Mouse (Mus musculus) limb, embryonic 14.5 days (tissue): Measurements from ENCODE around the gene Kitl. TPM values are rescaled to one million over a fixed set of nuclear protein-coding genes. Genes with fewer than 3 reads are reported as not detected.

Experiments used
- ATAC-seq: fragments of 200-750 bp; cut with Nextera tagmentation; 2 replicates; pipeline ENCODE4 v1.8.0; 2017; ENCODE audit warnings: low read depth, moderate number of reproducible peaks, moderate TSS enrichment; ENCODE audit not compliant: low FRiP score
- DNase-seq: peaks from one replicate; pipeline ENCODE4 v3.0.0-alpha.2; 2015; ENCODE audit warnings: low spot score
- H3K27ac ChIP-seq: fragments of 300-500 bp; sonication (generic); replicated peaks from 2 replicates; pipeline ENCODE4 v1.5.1; 2014; ENCODE audit warnings: low read depth, mild to moderate bottlenecking, low read length, moderate library complexity, mixed read lengths
- H3K27me3 ChIP-seq: fragments of 300-500 bp; sonication (generic); 2 replicates; pipeline ENCODE4 v1.6.1; 2014; ENCODE audit warnings: low read length, mixed read lengths; ENCODE audit not compliant: control insufficient read depth, insufficient read depth
- H3K36me3 ChIP-seq: fragments of 300-500 bp; sonication (generic); 2 replicates; pipeline ENCODE4 v1.6.1; 2014; ENCODE audit warnings: mild to moderate bottlenecking, low read length, moderate library complexity, mixed read lengths; ENCODE audit not compliant: control insufficient read depth, insufficient read depth
- H3K4me1 ChIP-seq: fragments of 300-500 bp; sonication (generic); 2 replicates; pipeline ENCODE4 v1.6.1; 2014; ENCODE audit warnings: antibody characterized with exemption, low read length, mixed read lengths; ENCODE audit not compliant: control insufficient read depth, insufficient read depth
- H3K4me2 ChIP-seq: fragments of 300-500 bp; sonication (generic); replicated peaks from 2 replicates; pipeline ENCODE4 v1.6.1; 2014; ENCODE audit warnings: low read depth, mild to moderate bottlenecking, low read length, moderate library complexity; ENCODE audit not compliant: severe bottlenecking
- H3K4me3 ChIP-seq: fragments of 300-500 bp; sonication (generic); replicated peaks from 2 replicates; pipeline ENCODE4 v1.5.1; 2014; ENCODE audit warnings: low read length
- H3K9ac ChIP-seq: fragments of 300-500 bp; sonication (generic); 2 replicates; pipeline ENCODE4 v1.6.1; 2014; ENCODE audit warnings: mild to moderate bottlenecking, low read depth, low read length, moderate library complexity; ENCODE audit not compliant: severe bottlenecking
- H3K9me3 ChIP-seq: fragments of 300-500 bp; sonication (generic); 2 replicates; pipeline ENCODE4 v1.6.1; 2016; ENCODE audit warnings: low read length; ENCODE audit not compliant: control insufficient read depth
- POLR2A ChIP-seq: fragments of 200-500 bp; IDR thresholded peaks from 2 replicates; pipeline ENCODE4 v1.8.0; 2012; ENCODE audit warnings: inconsistent platforms, mild to moderate bottlenecking, moderate library complexity, borderline replicate concordance; ENCODE audit not compliant: insufficient read depth, insufficient read length; ENCODE audit errors: extremely low read depth
- WGBS: fragments of 180-500 bp; shearing (Covaris S2); extraction: QIAGEN DNeasy Blood & Tissue Kit; methylation state at CpG from one replicate; pipeline ENCODE4 v1.1.7; 2014; 5-methylcytosine and 5-hydroxymethylcytosine counted together
- polyA plus RNA-seq, 2 experiments: library from polyadenylated mRNA; depleted of rRNA in 1 of 2; stranded (reverse) in 1 of 2; unstranded in 1 of 2; fragments of >200 nt; fragmentation: Nextera tagmentation in 1 of 2; extraction: Ambion mirVana in 1 of 2; gene quantifications; 2 replicates each; pipeline versions ENCODE4 v1.2.1 to v1.2.3; 2012 to 2014

The Kitl gene
- polyA plus RNA-seq, 2 experiments: 16.3 to 38.4 TPM

DNA sequence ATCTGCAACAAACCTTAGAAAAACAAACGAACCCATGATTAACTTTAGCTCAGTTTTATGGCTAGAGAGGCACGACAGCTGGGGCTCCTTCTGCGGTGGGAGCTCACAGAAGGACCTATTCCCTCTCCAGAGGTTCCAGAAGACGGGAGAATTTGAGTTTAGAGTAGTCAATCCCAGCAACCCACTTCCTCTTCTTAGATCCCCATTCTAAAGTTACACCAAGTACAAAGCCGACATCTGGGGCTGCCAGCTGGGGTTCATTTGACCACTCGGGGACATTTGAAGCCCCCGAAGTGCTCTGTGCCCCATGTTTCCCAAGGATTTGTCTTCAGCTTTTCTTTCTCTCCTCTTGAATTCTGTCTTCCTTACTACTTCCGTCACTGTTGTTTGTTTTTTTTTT is 28.7 kb upstream of the Kitl start:
- Histone ChIP-seq H3K9ac (no peak overlapping the region), H3K4me3 (no peak overlapping the region), H3K36me3 (no peaks in the 10 kb centered on the region), H3K4me2 (0 out of 2 replicates have a peak overlapping the region, but pooled peaks have one; percentile 6), H3K9me3 (no peaks in the 10 kb centered on the region), H3K4me1 (no peaks in the 10 kb centered on the region), H3K27ac (no peak overlapping the region), H3K27me3 (no peaks in the 10 kb centered on the region)
- no peak for DNase-seq
- no peak for ATAC-seq
- no peak for TF ChIP-seq POLR2A
- WGBS: 27% methylated on average over 8 of the region's 8 CpGs

GRCm38 (mm10) chr10:99989758-99990157 is 25.7 kb upstream of the Kitl start:
- Histone ChIP-seq H3K9ac (no peak overlapping the region), H3K4me3 (no peak overlapping the region), H3K27me3 (no peaks in the 10 kb centered on the region), H3K9me3 (no peaks in the 10 kb centered on the region), H3K4me1 (no peaks in the 10 kb centered on the region), H3K27ac (no peak overlapping the region), H3K36me3 (no peaks in the 10 kb centered on the region), H3K4me2 (no peak overlapping the region)
- DNase-seq (no peak), ATAC-seq (no peak)
- no peak for TF ChIP-seq POLR2A

DNA sequence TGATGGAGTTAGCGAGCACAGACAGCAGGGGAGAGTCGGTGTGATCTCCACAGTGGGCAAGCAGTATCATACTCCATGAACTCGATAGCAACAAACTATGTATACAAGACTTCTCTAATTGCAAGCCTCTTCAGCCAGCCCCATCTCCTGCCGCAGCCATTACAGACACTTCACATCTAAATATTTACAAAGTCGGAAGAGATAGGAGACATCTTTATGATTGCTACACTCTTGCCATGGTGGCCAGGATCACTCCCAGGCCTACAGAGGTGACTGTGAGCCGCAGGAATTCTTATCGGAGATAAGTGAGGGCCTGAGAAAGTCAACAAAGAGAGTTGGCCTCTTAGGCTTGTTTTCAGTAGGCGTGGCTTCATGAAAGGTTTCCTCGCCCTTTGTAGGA is 23.3 kb upstream of the Kitl start:
- Histone ChIP-seq H3K4me2 (no peak overlapping the region), H3K27ac (no peak overlapping the region), H3K9me3 (no peaks in the 10 kb centered on the region), H3K4me1 (no peaks in the 10 kb centered on the region), H3K36me3 (no peaks in the 10 kb centered on the region), H3K27me3 (no peaks in the 10 kb centered on the region), H3K4me3 (no peak overlapping the region), H3K9ac (no peak overlapping the region)
- WGBS: 55% methylated on average over 9 of the region's 9 CpGs
- DNase-seq (no peak), ATAC-seq (no peak)
- TF ChIP-seq POLR2A: no peak

GRCm38 (mm10) chr10:100001452-100001851 is 14.0 kb upstream of the Kitl start:
- DNase-seq (no peak), ATAC-seq (no peak)
- 37% methylated on average over 4 of the region's 4 CpGs for WGBS
- H3K9me3 ChIP-seq: no peaks in the 10 kb centered on the region
- no peaks in the 10 kb centered on the region for H3K27me3 ChIP-seq
- no peak for TF ChIP-seq POLR2A
- H3K4me2 ChIP-seq: no peak overlapping the region
- H3K36me3 ChIP-seq: no peaks in the 10 kb centered on the region
- no peak overlapping the region for H3K4me3 ChIP-seq
- no peak overlapping the region for H3K27ac ChIP-seq
- no peaks in the 10 kb centered on the region for H3K4me1 ChIP-seq
- H3K9ac ChIP-seq: no peak overlapping the region

DNA sequence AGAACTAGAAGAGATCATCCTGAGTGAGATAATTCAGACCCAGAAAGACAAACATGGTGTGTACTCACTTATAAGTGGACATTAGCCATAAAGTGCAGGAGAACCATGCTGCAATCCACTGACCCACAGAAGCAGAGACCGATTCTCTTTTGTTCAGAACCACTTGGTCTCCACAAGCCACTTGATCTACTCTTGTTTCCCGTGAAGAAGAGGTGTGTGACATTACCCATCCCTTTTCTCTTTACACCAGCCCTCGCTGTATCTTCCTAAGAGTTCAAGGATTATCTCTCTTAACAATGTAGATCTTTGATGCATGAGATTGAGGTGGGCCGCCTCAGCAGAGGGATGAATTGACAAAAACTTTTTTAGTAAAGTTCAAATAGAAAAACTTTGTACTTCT is 11.6 kb upstream of the Kitl start:
- no peak for TF ChIP-seq POLR2A
- Histone ChIP-seq H3K9ac (no peak overlapping the region), H3K27ac (no peak overlapping the region), H3K4me2 (no peak overlapping the region), H3K36me3 (no peaks in the 10 kb centered on the region), H3K27me3 (no peaks in the 10 kb centered on the region), H3K4me3 (no peak overlapping the region), H3K9me3 (no peaks in the 10 kb centered on the region), H3K4me1 (no peaks in the 10 kb centered on the region)
- ATAC-seq (no peak), DNase-seq (no peak)
- 94% methylated on average over 4 of the region's 4 CpGs for WGBS

GRCm38 (mm10) chr10:100009681-100010080 is 5.7 kb upstream of the Kitl start:
- TF ChIP-seq POLR2A: no peak
- no peaks in the 10 kb centered on the region for H3K9me3 ChIP-seq
- DNase-seq (no peak), ATAC-seq (no peak)
- H3K27ac ChIP-seq: no peak overlapping the region
- no peaks in the 10 kb centered on the region for H3K27me3 ChIP-seq
- H3K4me1 ChIP-seq: peaks cover 8% of the 10 kb centered on the region; the same call in 1 of the 2 replicates
- 41% methylated on average over 6 of the region's 6 CpGs for WGBS
- H3K4me2 ChIP-seq: peak overlapping the region; percentile 38; the same call in 1 of the 2 replicates
- no peak overlapping the region for H3K4me3 ChIP-seq
- H3K36me3 ChIP-seq: no peaks in the 10 kb centered on the region
- no peak overlapping the region for H3K9ac ChIP-seq
